Mouse (Mus musculus) T-cell, adult 66 days (primary cell): ENCODE measurements around the gene Krtap4-6. TPM values are rescaled to one million over a fixed set of nuclear protein-coding genes. Genes with fewer than 3 reads are reported as not detected.

Source experiments
- total RNA-seq, 2 experiments: library from RNA; stranded (reverse); gene quantifications; 3 replicates in 1 of 2; 4 replicates in 1 of 2; pipeline ENCODE4 v1.2.4; 2023

Krtap4-6 gene
- not detected for total RNA-seq

DNA sequence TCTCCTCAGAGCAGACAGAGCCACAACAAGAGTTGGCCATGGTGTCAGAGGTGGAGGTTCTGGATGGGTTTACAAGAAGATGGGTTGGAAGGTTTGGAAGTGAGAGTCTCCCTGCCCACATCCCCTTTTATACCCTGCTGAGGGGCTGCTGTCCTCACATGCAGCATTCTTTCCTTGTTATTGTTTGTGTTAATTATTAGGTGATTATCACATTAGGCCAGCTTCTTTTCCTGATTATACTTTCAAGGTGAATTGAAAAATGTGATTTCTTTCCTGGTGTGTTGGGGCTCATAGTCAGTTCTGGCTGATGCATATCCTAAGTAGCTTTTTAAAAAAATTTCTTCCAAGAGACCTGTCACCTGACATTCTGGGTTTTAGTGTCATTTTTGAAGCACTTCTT lies at the start of gene Krtap4-6:
Gene Krtap4-6 (minus strand): TSS at position 101 of the 400 bp plus-strand sequence.

DNA sequence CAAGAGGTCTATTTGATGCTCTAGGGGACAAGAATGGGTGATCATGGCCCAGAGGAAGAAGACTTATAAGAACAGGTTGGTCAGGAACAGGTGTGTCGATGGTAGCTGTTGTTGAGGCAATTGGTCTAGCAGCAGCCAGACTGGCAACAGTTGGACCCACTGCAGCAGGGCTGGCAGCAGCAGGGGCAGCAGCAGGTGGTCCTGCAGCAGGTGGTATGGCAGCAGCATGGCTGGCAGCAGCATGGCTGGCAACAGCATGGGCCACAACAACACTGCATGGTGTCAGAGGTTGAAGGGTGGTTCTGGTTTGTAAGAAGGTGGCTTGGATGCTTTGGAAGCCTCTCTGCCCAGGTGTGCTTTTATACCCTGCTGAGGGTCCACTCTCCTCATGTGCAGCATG lies 24.7 kb upstream of the Krtap4-6 start, which contains the start of gene Gm14190:
Gene Gm14190 (minus strand): TSS at position 278 of the 400 bp plus-strand sequence.

DNA sequence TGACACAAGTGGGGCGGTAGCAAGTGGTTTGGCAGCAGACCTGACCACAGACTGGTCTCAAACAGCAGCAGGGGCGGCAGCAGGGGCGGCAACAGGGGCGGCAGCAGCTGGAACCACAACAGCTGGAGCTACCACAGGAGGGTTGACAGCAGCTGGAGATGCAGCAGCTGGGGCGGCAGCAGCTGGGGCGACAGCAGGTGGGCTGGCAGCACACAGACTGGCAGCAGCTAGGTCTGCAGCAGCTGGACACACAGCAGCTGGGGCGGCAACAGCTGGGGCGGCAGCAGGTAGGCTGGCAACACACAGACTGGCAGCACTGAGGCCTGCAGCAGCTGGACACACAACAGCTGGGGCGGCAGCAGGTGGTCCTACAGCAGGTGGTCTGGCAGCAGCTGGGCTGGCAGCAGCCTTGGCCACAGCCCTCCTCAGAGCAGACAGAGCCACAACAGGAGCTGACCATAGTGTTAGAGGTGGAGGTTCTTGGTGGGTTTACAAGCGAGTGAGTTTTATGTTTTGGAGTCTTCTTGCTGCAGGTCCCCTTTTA lies 7.2 kb downstream of the Krtap4-6 start, which contains the start of gene Gm11563:
Gene Gm11563 (minus strand): TSS at position 494 of the 544 bp plus-strand sequence.

DNA sequence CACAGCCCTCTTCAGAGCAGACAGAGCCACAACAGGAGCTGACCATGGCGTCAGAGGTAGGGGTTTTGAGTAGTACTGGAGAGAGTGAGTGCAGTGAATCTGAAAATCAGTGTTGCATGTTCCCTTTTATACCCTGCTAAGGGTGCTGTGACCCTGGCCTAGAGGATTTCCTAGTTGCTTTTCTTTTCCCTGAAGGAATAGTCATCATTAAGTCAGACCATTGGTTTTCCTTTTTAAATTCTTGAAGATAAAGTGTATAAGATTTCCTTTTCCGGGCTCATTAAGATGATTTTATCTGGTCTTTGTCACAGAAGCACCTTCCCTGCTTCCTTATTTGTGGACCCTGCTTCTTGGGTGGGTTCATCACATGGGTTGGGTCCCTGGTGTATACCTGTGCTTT lies 15.6 kb downstream of the Krtap4-6 start, which contains the start of gene Gm11555:
Gene Gm11555 (minus strand): TSS at position 101 of the 400 bp plus-strand sequence.

DNA sequence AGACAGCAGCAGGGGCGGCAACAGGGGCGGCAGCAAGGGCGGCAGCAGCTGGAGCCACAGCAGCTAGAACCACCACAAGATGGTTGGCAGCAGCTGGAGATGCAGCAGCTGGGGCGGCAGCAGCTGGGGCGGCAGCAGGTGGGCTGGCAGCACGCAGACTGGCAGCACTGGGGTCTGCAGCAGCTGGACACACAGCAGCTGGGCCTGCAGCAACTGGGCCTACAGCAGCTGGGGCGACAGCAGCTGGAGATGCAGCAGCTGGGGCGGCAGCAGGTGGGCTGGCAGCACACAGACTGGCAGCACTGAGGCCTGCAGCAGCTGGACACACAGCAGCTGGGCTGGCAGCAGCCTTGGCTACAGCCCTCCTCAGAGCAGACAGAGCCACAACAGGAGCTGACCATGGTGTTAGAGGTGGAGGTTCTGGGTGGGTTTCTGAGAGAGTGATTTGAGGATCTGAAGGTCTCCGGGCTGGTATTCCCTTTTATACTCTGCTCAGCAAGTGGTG lies 22.1 kb downstream of the Krtap4-6 start, which contains the start of gene Krtap4-7:
Gene Krtap4-7 (minus strand): TSS at position 455 of the 505 bp plus-strand sequence.

DNA sequence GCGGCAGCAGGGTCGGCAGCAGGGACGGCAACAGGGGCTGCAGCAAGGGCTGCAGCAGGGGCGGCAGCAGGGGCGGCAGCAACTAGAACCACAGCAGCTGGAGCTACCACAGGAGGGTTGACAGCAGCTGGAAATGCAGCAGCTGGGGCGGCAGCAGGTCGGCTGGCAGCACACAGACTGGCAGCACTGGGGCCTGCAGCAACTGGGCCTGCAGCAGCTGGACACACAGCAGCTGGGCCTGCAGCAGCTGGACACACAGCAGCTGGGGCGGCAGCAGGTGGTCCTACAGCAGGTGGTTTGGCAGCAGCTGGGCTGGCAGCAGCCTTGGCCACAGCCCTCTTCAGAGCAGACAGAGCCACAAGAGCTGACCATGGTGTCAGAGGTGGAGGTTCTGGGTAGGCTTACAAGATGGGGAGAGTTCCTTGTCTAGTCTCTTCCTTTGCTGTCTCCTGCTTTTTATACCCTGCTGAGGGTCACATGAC lies 31.1 kb downstream of the Krtap4-6 start, which contains the start of gene Krtap4-2:
Gene Krtap4-2 (minus strand): TSS at position 432 of the 482 bp plus-strand sequence.

DNA sequence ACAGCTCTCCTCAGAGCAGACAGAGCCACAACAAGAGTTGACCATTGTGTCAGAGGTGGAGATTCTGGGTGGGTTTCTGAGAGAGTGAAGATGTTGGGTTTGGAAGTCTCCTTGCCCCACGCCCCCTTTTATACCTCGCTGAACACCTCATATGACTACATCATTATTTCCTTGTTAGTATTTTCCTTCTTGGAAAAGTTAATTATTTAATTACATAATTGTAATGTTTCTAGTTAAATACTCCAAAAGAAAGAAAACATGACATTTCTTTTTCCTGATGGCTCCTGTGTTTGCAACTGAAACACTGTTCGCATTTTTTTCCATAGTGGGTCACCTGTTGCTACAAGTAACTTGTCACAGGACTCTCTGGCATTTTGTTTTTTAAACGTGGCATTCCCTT lies 37.6 kb downstream of the Krtap4-6 start, which contains the start of gene Krtap4-1:
Gene Krtap4-1 (minus strand): TSS at position 101 of the 400 bp plus-strand sequence.

DNA sequence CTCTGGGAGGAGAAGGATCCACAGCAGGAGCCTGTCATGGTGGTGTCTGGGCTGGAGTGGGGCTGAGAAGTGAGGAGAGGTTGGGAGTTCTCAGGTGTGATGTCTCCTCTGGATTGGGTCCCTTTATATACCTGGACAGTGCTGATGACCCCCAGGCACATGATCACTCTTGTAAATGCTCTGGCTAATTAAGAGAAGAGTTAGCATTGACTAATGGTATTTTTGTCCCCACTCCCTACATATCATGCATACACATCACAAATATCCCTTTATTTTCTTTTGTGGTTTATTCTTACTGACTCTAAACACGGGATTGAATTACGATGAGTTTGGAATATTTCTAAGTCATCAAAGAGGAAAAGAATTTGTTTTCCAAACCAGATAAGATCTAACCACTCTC lies 45.4 kb downstream of the Krtap4-6 start, which contains the start of gene Gm11562:
Gene Gm11562 (minus strand): TSS at position 101 of the 400 bp plus-strand sequence.

Other genes with a start within 250 kb of the Krtap4-6 start
- not detected for gene Krt12, start 243.7 kb downstream of the Krtap4-6 start, total RNA-seq
- gene Krt20, start 227.8 kb downstream of the Krtap4-6 start, total RNA-seq = not detected
- not detected for gene Krt23, start 172.8 kb downstream of the Krtap4-6 start, total RNA-seq
- not detected for gene Krt39, start 144.6 kb downstream of the Krtap4-6 start, total RNA-seq
- not detected for gene Krt40, start 122.8 kb downstream of the Krtap4-6 start, total RNA-seq
- not detected for gene Krtap3-3, start 115.1 kb downstream of the Krtap4-6 start, total RNA-seq
- not detected for gene Krtap3-2, start 109.1 kb downstream of the Krtap4-6 start, total RNA-seq
- gene Gm11939, start 106.5 kb downstream of the Krtap4-6 start, total RNA-seq = not detected
- gene Krtap3-1, start 99.3 kb downstream of the Krtap4-6 start, total RNA-seq = not detected
- gene Krtap1-5, start 84.9 kb downstream of the Krtap4-6 start, total RNA-seq = not detected
- not detected for gene Krtap1-4, start 82.3 kb downstream of the Krtap4-6 start, total RNA-seq
- gene Krtap1-3, start 74.6 kb downstream of the Krtap4-6 start, total RNA-seq = not detected
- gene Krtap9-3, start 67.9 kb downstream of the Krtap4-6 start, total RNA-seq = not detected
- gene Gm11938, start 62.7 kb downstream of the Krtap4-6 start, total RNA-seq = not detected
- gene Gm11937, start 55.8 kb downstream of the Krtap4-6 start, total RNA-seq = not detected
- not detected for gene Krtap2-4, start 51.1 kb downstream of the Krtap4-6 start, total RNA-seq
- not detected for gene Gm11562, start 45.5 kb downstream of the Krtap4-6 start, total RNA-seq
- gene Krtap4-1, start 37.7 kb downstream of the Krtap4-6 start, total RNA-seq = not detected
- not detected for gene Krtap4-2, start 30.9 kb downstream of the Krtap4-6 start, total RNA-seq
- not detected for gene Krtap4-7, start 21.9 kb downstream of the Krtap4-6 start, total RNA-seq
- not detected for gene Gm11555, start 15.7 kb downstream of the Krtap4-6 start, total RNA-seq
- not detected for gene Gm11563, start 7.0 kb downstream of the Krtap4-6 start, total RNA-seq
- gene Gm14190, start 24.8 kb upstream of the Krtap4-6 start, total RNA-seq = not detected
- gene Gm14180, start 68.3 kb upstream of the Krtap4-6 start, total RNA-seq = not detected
- not detected for gene Gm11595, start 107.0 kb upstream of the Krtap4-6 start, total RNA-seq
- gene Krtap4-8, start 114.7 kb upstream of the Krtap4-6 start, total RNA-seq = not detected
- gene Krtap4-9, start 119.2 kb upstream of the Krtap4-6 start, total RNA-seq = not detected
- gene Gm11596, start 127.5 kb upstream of the Krtap4-6 start, total RNA-seq = not detected
- gene Gm11569, start 133.0 kb upstream of the Krtap4-6 start, total RNA-seq = not detected
- not detected for gene Gm11554, start 138.5 kb upstream of the Krtap4-6 start, total RNA-seq
- not detected for gene Krtap4-13, start 143.9 kb upstream of the Krtap4-6 start, total RNA-seq
- not detected for gene Gm11564, start 149.7 kb upstream of the Krtap4-6 start, total RNA-seq
- not detected for gene 2300003K06Rik, start 172.1 kb upstream of the Krtap4-6 start, total RNA-seq
- gene Krtap4-16, start 185.6 kb upstream of the Krtap4-6 start, total RNA-seq = not detected
- gene Gm11568, start 192.0 kb upstream of the Krtap4-6 start, total RNA-seq = not detected
- gene Gm11559, start 198.5 kb upstream of the Krtap4-6 start, total RNA-seq = not detected
- not detected for gene Krtap9-1, start 207.4 kb upstream of the Krtap4-6 start, total RNA-seq
- gene Gm11567, start 213.2 kb upstream of the Krtap4-6 start, total RNA-seq = not detected
- not detected for gene Krtap31-1, start 242.0 kb upstream of the Krtap4-6 start, total RNA-seq
- not detected for gene Gm11565, start 248.8 kb upstream of the Krtap4-6 start, total RNA-seq